Mouse (Mus musculus) adrenal gland, adult 18-20 months (tissue): ENCODE measurements around the gene Hoxd4. TPM values are rescaled to one million over a fixed set of nuclear protein-coding genes. Genes with fewer than 3 reads are reported as not detected.

ENCODE experiments used
- DNase-seq, 2 experiments: peaks; one replicate each; pipeline ENCODE4 v3.0.0; 2021 to 2022; ENCODE audit warnings: low spot score in 2 of 2
- long read RNA-seq, 2 experiments: library from polyadenylated mRNA; stranded (forward); transcript quantifications; one replicate each; pipeline ENCODE4 v2.0.0; 2021
- total RNA-seq, 2 experiments: library from RNA; stranded (reverse); gene quantifications; 1 replicate in 1 of 2; 2 replicates in 1 of 2; pipeline ENCODE4 v1.2.3; 2021

Gene Hoxd4
- 10 to 100 TPM; 14.9 to 19.6 TPM for total RNA-seq
- long read RNA-seq, experiment 1, partial matches to known transcripts: 0 of 1 reads
- long read RNA-seq, experiment 1, other reads (novel, unspliced or antisense): 1 of 1 reads
- long read RNA-seq, experiment 2, partial matches to known transcripts: 0 of 2 reads
- long read RNA-seq, experiment 2, other reads (novel, unspliced or antisense): 2 of 2 reads

DNA sequence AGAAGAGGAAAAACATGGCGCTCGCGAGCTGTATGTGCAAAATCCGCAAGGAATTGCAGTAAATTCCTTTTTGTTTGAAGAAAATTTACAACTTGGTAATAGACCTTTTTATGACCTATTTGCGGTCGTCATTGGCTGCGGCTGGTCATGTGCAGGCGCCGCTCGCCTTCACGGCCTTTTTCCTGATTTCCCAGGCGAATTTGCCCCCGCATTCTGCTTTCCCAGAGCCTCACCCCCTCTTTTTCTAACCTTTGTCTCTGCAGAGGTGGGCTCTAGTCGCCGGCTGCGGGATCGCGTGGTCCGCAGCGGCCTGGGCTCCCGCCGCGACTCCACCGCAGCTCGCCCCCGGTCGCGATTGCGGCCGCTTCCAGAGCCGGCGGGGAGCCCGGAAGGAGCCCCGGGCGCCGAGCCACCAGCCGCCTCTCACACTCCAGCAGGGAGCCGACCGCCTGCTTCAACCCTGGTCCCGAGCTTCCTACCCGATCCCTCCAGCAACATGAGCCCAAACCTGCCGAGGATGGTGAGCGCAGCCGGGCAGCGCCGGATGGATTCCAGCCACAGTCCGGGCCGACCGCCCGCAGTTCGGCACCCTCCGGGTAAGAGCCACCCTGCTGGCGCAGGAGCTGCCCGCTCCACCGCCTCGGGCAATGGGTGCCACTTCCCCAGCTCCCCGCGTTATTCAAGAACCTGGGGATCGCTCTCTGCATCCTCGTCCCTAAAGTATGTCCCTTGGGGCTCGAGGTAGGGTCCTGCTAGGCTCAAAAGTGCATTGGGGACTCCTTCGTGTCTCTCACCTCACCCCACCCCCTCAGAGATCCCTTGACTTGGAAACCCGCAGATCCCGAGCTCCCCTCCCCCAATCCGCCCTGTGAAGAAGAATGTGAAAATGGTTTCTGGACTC lies at the start of gene Hoxd4, which contains the start of gene Hoxd3:
Hoxd4 (plus strand) TSS at position 209 of the 901 bp plus-strand sequence.
Hoxd3 (plus strand) TSS at position 207 of the 901 bp plus-strand sequence.
- peak; percentile 58 to 79 for DNase-seq

GRCm38 (mm10) chr2:74663291-74663925 lies 48.3 kb upstream of the Hoxd4 start:
- DNase-seq: no peak

- no peak for DNase-seq
Observed at GRCm38 (mm10) chr2:74666411-74666810, 45.3 kb upstream of the Hoxd4 start.

DNA sequence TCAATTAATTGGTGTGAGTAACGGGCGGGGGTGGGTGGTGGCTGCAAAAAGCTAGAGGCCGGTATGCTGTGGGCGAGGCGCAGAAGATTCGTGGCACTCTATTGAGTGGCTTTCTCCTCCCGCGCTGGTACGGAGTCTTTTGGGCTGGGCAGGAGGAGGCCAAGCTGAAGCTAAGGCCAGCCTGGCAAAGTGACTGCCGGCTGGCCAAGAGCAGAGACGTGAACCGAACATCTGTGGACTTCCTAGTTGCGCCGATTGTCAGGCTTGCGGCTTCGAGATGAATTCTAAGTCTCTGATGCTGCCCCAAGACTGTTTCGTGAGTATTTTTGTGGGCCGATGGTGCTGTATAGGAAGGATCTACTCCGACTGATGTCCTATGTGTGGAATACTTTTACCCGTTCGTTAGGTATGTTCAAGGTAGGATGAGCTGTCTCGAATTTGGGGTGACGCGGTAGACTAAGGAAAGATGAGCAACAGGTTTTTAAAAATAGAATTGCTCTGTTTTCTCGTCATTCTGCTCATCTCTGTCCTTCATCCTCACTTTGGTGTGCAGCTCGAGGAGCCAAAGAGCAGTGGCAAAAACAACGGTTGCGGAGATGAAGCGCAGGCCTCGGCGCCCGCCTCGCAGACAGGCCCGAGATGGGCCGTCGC lies 44.4 kb upstream of the Hoxd4 start:
- DNase-seq: no peak

DNA sequence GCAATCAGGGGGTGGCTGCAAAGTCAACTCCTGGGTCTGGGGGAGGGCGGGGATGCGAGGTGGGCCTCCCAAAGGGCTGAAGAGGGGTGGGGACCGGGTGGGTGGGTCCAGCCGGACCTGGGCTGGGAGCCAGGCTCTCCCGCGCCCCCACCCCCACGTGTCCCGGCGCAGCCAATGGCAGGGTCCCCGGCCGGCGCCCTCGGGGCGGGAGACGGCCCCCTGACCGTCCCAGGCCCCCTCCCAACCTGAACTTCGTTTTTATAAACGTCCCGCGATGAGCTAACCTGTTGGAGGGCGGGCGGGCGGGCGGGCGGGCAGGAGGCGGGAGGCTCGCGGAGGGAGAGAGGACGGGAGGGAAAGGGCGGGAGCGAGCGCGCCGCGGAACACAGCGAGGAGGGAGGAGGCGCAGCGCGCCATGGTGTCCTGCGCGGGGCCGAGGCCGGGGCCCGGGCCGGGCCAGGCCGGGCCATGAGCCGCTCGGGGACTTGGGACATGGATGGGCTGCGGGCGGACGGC lies 43.8 kb upstream of the Hoxd4 start, which contains the start of gene Hoxd13:
Hoxd13 (plus strand) TSS at position 469 of the 516 bp plus-strand sequence.
- DNase-seq: no peak

DNA sequence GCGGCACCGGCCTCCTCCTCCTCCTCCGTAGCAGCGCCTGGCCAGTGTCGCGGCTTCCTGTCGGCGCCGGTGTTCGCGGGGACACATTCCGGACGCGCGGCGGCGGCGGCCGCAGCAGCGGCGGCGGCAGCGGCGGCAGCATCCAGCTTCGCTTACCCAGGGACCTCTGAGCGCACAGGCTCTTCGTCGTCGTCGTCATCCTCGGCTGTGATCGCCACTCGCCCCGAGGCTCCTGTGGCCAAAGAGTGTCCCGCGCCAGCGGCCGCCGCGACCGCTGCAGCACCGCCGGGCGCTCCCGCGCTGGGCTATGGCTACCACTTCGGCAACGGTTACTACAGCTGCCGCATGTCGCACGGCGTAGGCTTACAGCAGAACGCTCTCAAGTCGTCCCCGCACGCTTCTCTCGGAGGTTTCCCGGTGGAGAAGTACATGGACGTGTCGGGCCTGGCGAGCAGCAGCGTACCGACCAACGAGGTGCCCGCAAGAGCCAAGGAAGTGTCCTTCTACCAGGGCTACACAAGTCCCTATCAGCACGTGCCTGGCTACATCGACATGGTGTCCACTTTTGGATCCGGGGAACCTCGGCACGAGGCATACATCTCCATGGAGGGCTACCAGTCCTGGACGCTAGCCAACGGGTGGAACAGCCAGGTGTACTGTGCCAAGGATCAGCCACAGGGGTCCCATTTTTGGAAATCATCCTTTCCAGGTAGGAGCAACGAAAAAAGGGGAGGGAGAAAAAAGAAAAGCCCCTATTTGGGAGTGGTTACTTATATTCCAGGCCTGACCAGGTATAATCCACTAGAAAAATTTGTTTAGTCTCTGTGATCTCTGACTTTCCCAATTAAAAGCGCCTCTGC lies 43.1 kb upstream of the Hoxd4 start:
- no peak for DNase-seq

GRCm38 (mm10) chr2:74669230-74669578 lies 42.5 kb upstream of the Hoxd4 start:
- DNase-seq: no peak

- no peak for DNase-seq
Observed at GRCm38 (mm10) chr2:74669650-74670235, 42.0 kb upstream of the Hoxd4 start.

GRCm38 (mm10) chr2:74670632-74671188 lies 41.0 kb upstream of the Hoxd4 start:
- no peak for DNase-seq

GRCm38 (mm10) chr2:74671847-74672246 lies 39.9 kb upstream of the Hoxd4 start:
- DNase-seq: no peak

DNA sequence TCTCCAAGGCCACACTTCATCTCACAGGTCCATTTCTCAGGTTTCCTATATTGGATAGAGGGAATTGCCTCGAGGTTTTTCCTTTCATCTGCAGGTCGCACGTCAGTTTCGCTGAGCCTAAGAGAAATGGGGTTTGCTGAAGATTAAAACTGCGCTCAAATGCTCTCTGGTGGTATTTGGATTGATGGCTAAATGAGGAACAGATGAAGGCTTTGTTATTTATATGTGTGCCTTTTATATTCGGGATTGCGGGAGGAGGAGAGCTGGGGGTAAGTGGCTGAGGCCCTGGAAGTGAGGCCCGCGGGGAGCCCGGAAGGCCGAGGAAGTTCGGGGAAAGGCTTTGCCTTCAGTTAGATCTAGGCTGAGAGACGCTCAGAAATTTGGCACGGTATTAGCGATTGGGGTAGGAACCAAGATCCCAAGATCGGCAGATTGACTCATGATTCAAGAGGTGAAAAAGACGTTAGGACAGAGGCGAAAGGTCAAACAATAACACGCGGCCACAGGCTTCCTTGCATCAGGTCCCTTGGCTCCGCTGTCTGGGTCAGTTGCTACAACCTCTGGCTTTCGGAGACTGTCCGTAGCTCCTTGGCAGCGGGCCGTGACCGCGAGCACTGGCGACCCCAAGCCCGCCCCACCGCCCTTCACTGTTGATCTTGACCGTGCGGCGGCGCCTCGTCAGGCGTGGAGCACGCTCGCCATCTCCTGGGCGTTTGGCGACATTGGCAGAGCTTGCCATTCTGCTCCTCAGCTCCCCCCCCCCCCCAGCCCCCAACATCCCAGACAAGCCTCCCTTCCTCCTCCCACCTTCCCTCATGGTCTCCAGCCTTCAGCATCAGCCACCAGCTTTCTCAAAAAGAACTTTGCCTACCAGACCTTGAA lies 39.0 kb upstream of the Hoxd4 start:
- no peak for DNase-seq

GRCm38 (mm10) chr2:74673835-74674425 lies 37.8 kb upstream of the Hoxd4 start:
- DNase-seq: no peak

GRCm38 (mm10) chr2:74674881-74675665 lies 36.7 kb upstream of the Hoxd4 start, which contains the start of gene Hoxd12:
TSS of gene Hoxd12 (plus strand) at chr2:74675013.
- DNase-seq: no peak

DNA sequence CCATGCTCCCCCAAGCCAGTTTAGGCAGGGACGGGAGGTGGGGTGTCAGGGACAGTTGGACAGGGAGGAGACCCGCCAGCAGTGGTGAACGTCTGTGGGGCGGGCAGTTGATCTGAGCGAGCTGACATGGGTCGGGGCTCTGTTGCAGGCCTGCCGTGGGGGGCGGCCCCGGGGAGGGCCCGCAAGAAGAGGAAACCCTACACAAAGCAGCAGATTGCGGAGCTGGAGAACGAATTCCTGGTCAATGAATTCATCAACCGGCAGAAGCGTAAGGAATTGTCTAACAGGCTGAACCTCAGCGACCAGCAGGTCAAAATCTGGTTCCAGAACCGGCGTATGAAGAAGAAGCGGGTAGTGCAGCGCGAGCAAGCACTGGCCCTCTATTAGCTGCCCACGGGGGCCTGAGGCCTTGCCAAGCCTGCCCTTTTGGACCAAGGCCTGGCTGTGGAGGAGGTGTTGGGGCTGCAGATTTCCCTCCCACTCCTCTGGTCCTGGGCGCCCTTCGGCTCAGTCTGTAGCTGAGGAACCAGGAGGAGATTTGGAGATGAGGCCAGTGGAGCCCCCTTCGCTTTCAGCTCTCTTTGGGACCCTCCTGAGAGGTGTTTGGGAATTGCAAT lies 36.0 kb upstream of the Hoxd4 start:
- no peak for DNase-seq

DNA sequence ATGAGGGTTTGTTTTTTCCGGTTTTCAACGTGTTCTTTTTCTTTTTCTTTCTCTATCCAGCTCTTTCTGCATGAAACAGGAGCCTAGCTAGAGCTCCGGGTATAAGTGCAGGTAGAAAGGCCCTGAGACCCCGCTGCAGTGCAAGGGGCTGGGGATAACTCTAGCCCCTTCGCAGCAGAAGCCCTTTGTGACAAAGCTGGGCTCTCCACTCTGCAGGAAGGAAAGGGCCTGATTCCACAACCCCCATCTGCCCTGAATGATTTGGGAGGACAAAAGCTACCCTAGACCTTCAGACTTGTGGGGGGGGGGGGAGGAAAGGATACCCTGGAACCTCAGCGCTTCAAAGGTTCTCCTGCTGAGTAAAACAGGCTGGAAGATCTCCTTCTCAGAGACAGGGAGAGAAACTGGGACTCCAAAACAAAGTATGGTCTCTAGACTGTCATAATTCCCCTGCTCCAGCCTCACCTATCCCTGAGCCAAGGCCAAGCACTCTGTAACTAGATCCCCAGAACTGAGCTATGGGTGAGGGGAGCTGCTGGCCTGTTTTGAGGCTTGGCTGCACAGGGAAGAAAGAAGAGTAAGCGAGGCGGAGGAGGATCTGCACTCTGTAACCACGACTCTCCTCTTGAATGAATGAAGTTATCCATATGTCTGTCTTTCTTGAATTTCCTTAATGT lies 35.2 kb upstream of the Hoxd4 start:
- no peak for DNase-seq

GRCm38 (mm10) chr2:74677106-74677505 lies 34.6 kb upstream of the Hoxd4 start:
- no peak for DNase-seq
